9 mouse cellular contexts compared by ENCODE assay signal in genomic region chr13:97052667-97053066, GRCm38 (mm10). TPM values are rescaled to one million over a fixed set of nuclear protein-coding genes. Genes with fewer than 3 reads are reported as not detected.
DNase-seq lines count a peak whose midpoint lies in the region; ATAC-seq and TF ChIP-seq lines count a peak whose summit lies in the region.
"Had no signal": no experiment of that assay in that cellular context is flagged by ENCODE, and none has a peak within 500 bp of the region (broad histone marks: within the 10 kb centered on the region; RNA-seq: fewer than 3 reads in every experiment).

No protein-coding gene starts in this region.

- H3K4me1 ChIP-seq in heart, postnatal 0 days (ENCODE audit: control insufficient read depth, insufficient read depth), result no peaks in the 10 kb centered on the region
- H3K4me1 ChIP-seq in midbrain, embryonic 13.5 days (replicated peaks), result no peaks in the 10 kb centered on the region
- H3K4me1 ChIP-seq in stomach, postnatal 0 days (replicated peaks; ENCODE audit: control insufficient read depth, insufficient read depth), result no peaks in the 10 kb centered on the region

- H3K4me2 ChIP-seq in heart, postnatal 0 days (ENCODE audit: low read depth, low read length), result no peak overlapping the region
- H3K4me2 ChIP-seq in midbrain, embryonic 13.5 days (replicated peaks), result no peak overlapping the region
- no peak overlapping the region for H3K4me2 ChIP-seq in stomach, postnatal 0 days (replicated peaks; ENCODE audit: low read depth)

- no peaks in the 10 kb centered on the region for H3K36me3 ChIP-seq in heart, postnatal 0 days (replicated peaks; ENCODE audit: control insufficient read depth, insufficient read depth, low read length)
- H3K36me3 ChIP-seq in midbrain, embryonic 13.5 days, result no peaks in the 10 kb centered on the region
- no peaks in the 10 kb centered on the region for H3K36me3 ChIP-seq in stomach, postnatal 0 days (ENCODE audit: control insufficient read depth, insufficient read depth, low read length)

- peak; percentile 51 for DNase-seq in heart, postnatal 0 days (ENCODE audit: low spot score)
- DNase-seq in heart, postnatal 25 days (ENCODE audit: low spot score), result no peak
- peak; percentile 52 to 63 for DNase-seq in adrenal gland, adult 18-20 months (ENCODE audit: low spot score in 2 of 2)
- DNase-seq in embryo, embryonic 10 days (ENCODE audit: low spot score), result peak; percentile 90
- peak; percentile 80 for DNase-seq in heart, postnatal 4 days
- DNase-seq in left cerebral cortex, adult 2 months (ENCODE audit: extremely low spot score in 1 of 2, low spot score in 2 of 2), result peak; percentile 76 to 81
- DNase-seq in stomach, postnatal 0 days (ENCODE audit: low spot score), result peak; percentile 63

- no peak overlapping the region for H3K4me3 ChIP-seq in heart, postnatal 0 days (ENCODE audit: low read depth, low read length)
- no peak overlapping the region for H3K4me3 ChIP-seq in left cerebral cortex, adult 2 months
- H3K4me3 ChIP-seq in midbrain, embryonic 13.5 days (replicated peaks), result no peak overlapping the region
- H3K4me3 ChIP-seq in stomach, postnatal 0 days (ENCODE audit: low read depth, low read length), result no peak overlapping the region

- H3K27ac ChIP-seq in heart, postnatal 0 days (ENCODE audit: low read depth), result no peak overlapping the region
- no peak overlapping the region for H3K27ac ChIP-seq in left cerebral cortex, adult 2 months
- H3K27ac ChIP-seq in midbrain, embryonic 13.5 days, result no peak overlapping the region
- H3K27ac ChIP-seq in stomach, postnatal 0 days (replicated peaks), result no peak overlapping the region

- TF ChIP-seq CTCF in heart, postnatal 0 days (IDR thresholded peaks at IDR 0.05; ENCODE audit: low read depth), result peak; percentile 90
- TF ChIP-seq CTCF in left cerebral cortex, adult 2 months (IDR thresholded peaks at IDR 0.05), result peak; percentile 93
- peak; percentile 94 for TF ChIP-seq CTCF in stomach, postnatal 0 days (IDR thresholded peaks at IDR 0.05; ENCODE audit: low read depth)

- 10% methylated on average over 11 of the region's 11 CpGs for WGBS in heart, postnatal 0 days
- WGBS in midbrain, embryonic 13.5 days, result 15% methylated on average over 11 of the region's 11 CpGs
- WGBS in stomach, postnatal 0 days, result 14% methylated on average over 11 of the region's 11 CpGs

- no peaks in the 10 kb centered on the region for H3K9me3 ChIP-seq in heart, postnatal 0 days (replicated peaks; ENCODE audit: control insufficient read depth, low read length)
- H3K9me3 ChIP-seq in midbrain, embryonic 13.5 days, result no peaks in the 10 kb centered on the region
- H3K9me3 ChIP-seq in stomach, postnatal 0 days (ENCODE audit: control insufficient read depth, low read length), result no peaks in the 10 kb centered on the region

- H3K9ac ChIP-seq in heart, postnatal 0 days (replicated peaks; ENCODE audit: low read depth, low read length), result no peak overlapping the region
- H3K9ac ChIP-seq in midbrain, embryonic 13.5 days (replicated peaks), result no peak overlapping the region
- no peak overlapping the region for H3K9ac ChIP-seq in stomach, postnatal 0 days (ENCODE audit: low read length)

- no peak for TF ChIP-seq EP300 in heart, postnatal 0 days (IDR thresholded peaks at IDR 0.05; ENCODE audit: low read depth)
- TF ChIP-seq EP300 in stomach, postnatal 0 days (optimal IDR thresholded peaks at IDR 0.05), result no peak

- intact Hi-C loops in heart, postnatal 25 days (cut with DNase I), result loop anchor here (10.0 kb wide), 1 partner anchor 198 kb away; no protein-coding TSS in a partner anchor
- intact Hi-C loops in left cerebral cortex, adult 2 months (cut with DNase I), result loop anchor here (2.0 to 10.0 kb wide), 3 partner anchors 46 to 318 kb away; no protein-coding TSS in a partner anchor

- H3K27me3 ChIP-seq in heart, postnatal 0 days (ENCODE audit: control insufficient read depth, insufficient read depth, low read length), result no peaks in the 10 kb centered on the region
- no peaks in the 10 kb centered on the region for H3K27me3 ChIP-seq in midbrain, embryonic 13.5 days
- H3K27me3 ChIP-seq in stomach, postnatal 0 days (ENCODE audit: control insufficient read depth, insufficient read depth, low read length), result no peaks in the 10 kb centered on the region

- ATAC-seq in heart, postnatal 0 days (ENCODE audit: insufficient read depth, low read depth), result no peak
- ATAC-seq in midbrain, embryonic 13.5 days, result peak; percentile 63; the same call in 1 of the 2 replicates
- no peak for ATAC-seq in stomach, postnatal 0 days (ENCODE audit: low FRiP score, low TSS enrichment)

RNA-seq across cellular contexts. Expression of gene Fam169a, which starts 14.4 kb away (rescaled TPM):
- 2.3 and 3.1 TPM in 2 replicates for total RNA-seq in heart, postnatal 0 days (2014; rRNA removed; ENCODE audit: low replicate concordance)
- polyA plus RNA-seq in heart, postnatal 0 days (2015; fragmentation: Nextera tagmentation; extraction: Ambion mirVana), result 1.4 and 2.0 TPM in 2 replicates
- total RNA-seq in heart, postnatal 25 days (2021), result under 1 TPM; 0.10 to 0.20 TPM
- 10 to 100 TPM in 1 of 2 experiments, 1 to 10 TPM in 1; 1.3 to 12.5 TPM for total RNA-seq in adrenal gland, adult 18-20 months (2021)
- 1 to 10 TPM; 2.9 to 3.3 TPM for total RNA-seq in heart, postnatal 4 days (2021)
- 10 to 100 TPM; 46.2 to 48.1 TPM for total RNA-seq in left cerebral cortex, adult 2 months (2021)
- polyA plus RNA-seq in midbrain, embryonic 13.5 days (2015; fragmentation: Nextera tagmentation; extraction: Ambion mirVana), result 18.6 and 18.8 TPM in 2 replicates
- polyA plus RNA-seq in stomach, postnatal 0 days (2015; fragmentation: Nextera tagmentation; extraction: Ambion mirVana), result 0.70 TPM in 2 replicates

RNA-seq across cellular contexts. Expression of gene 1700029F12Rik, which starts 18.5 kb away (rescaled TPM):
- total RNA-seq in heart, postnatal 0 days (2014; rRNA removed; ENCODE audit: low replicate concordance), result not detected in 2 replicates
- not detected in 2 replicates for polyA plus RNA-seq in heart, postnatal 0 days (2015; fragmentation: Nextera tagmentation; extraction: Ambion mirVana)
- total RNA-seq in heart, postnatal 25 days (2021), result not detected
- not detected for total RNA-seq in adrenal gland, adult 18-20 months (2021)
- total RNA-seq in heart, postnatal 4 days (2021), result not detected
- not detected for total RNA-seq in left cerebral cortex, adult 2 months (2021)
- not detected in 2 replicates for polyA plus RNA-seq in midbrain, embryonic 13.5 days (2015; fragmentation: Nextera tagmentation; extraction: Ambion mirVana)
- polyA plus RNA-seq in stomach, postnatal 0 days (2015; fragmentation: Nextera tagmentation; extraction: Ambion mirVana), result 0.08 TPM in 1 of 2 replicates, not detected in the other
- polyA plus RNA-seq: lung, embryonic 16.5 days had no signal

RNA-seq across cellular contexts. Expression of gene Gm6169, which starts 46.4 kb away (rescaled TPM):
- total RNA-seq in heart, postnatal 0 days (2014; rRNA removed; ENCODE audit: low replicate concordance), result 0.65 and 1.3 TPM in 2 replicates
- 2.1 and 2.5 TPM in 2 replicates for polyA plus RNA-seq in heart, postnatal 0 days (2015; fragmentation: Nextera tagmentation; extraction: Ambion mirVana)
- total RNA-seq in heart, postnatal 25 days (2021), result 10 to 100 TPM in 1 of 2 experiments, not detected in 1; 10.5 TPM
- 1 to 10 TPM in 1 of 2 experiments, under 1 TPM in 1; 0.32 to 8.8 TPM for total RNA-seq in adrenal gland, adult 18-20 months (2021)
- total RNA-seq in heart, postnatal 4 days (2021), result 10 to 100 TPM in 1 of 2 experiments, not detected in 1; 31.6 TPM
- 1 to 10 TPM in 1 of 2 experiments, under 1 TPM in 1; 0.36 to 3.0 TPM for total RNA-seq in left cerebral cortex, adult 2 months (2021)
- 0.43 and 1.1 TPM in 2 replicates for polyA plus RNA-seq in midbrain, embryonic 13.5 days (2015; fragmentation: Nextera tagmentation; extraction: Ambion mirVana)
- polyA plus RNA-seq in stomach, postnatal 0 days (2015; fragmentation: Nextera tagmentation; extraction: Ambion mirVana), result 8.5 and 10.2 TPM in 2 replicates
